Mouse (Mus musculus): ENCODE results near the gene Rbm24.

DNA sequence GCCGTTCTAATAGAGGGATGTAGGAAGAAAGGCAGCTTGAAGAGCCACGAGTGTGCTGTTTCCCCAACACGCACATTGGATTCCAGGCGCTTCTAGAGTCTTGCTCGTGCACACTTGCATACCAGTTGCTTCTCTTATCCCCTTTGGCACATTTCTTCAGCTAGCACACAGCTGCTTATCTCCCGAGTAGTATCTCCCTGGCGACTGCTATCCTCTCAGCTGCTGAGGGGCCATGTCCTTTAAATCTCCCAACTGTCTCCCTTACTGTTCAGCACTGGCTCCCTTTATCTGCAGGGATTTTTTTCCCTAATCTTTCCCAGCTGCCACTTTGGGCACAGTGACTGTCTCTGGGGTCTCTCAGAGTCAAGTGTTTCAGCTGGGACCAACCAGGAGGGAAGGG is 25.8 kb downstream of the Rbm24 start:
- TF ChIP-seq GATA1 (IDR thresholded peaks at IDR 0.05; ENCODE audit: borderline replicate concordance, low read length) (no peak), FLI1 (IDR thresholded peaks at IDR 0.05; ENCODE audit: low read length) (no peak)
